Mouse (Mus musculus): ENCODE data around the gene Foxn3.

DNA sequence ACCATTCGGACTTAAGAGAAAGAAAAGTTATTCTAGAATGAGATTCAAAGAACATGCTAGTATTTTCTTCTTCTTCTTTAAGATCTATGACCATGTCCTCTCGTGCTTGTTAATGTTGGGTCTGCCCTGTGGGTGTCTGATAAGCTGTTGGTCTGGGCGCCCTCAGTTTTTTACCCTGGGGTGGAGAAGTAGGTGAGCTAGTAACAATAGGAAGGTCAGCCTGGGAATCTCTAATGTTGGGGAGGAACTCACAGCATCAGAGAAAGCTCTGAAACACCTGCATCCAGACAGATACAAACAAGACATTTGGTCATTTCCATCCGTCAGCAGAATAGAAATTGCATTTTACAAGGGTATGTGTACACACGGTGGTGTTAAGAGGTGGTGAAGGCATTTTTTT is 343.6 kb downstream of the Foxn3 start:
- TF ChIP-seq CTCF (IDR thresholded peaks at IDR 0.05) = no peak
- TF ChIP-seq EP300 (IDR thresholded peaks at IDR 0.05) = no peak
